Mouse (Mus musculus): ENCODE data around the gene Bbs2. TPM values are rescaled to one million over a fixed set of nuclear protein-coding genes. Genes with fewer than 3 reads are reported as not detected.
A peak's percentile ranks its signal among the peaks of the same experiment; 100 is the strongest.
"Not testable (repeated sequence)": the region's sequence is repeated elsewhere in the genome, so short reads cannot be mapped to it uniquely, and the experiment has no call there.

The Bbs2 gene
- 16.2 and 17.2 TPM in 2 replicates for polyA plus RNA-seq (2014; fragmentation: Nextera tagmentation; extraction: Ambion mirVana)

- Histone ChIP-seq H3K4me3 (ENCODE audit: low read depth, low read length) (peak within 1 kb of the TSS; percentile 60), H3K4me1 (ENCODE audit: control insufficient read depth, insufficient read depth, low read length) (no peaks in the 10 kb centered on the region), H3K27me3 (ENCODE audit: control insufficient read depth, insufficient read depth, low read length) (no peaks in the 10 kb centered on the region), H3K9me3 (ENCODE audit: control insufficient read depth, low read length) (no peaks in the 10 kb centered on the region), H3K36me3 (ENCODE audit: control insufficient read depth, insufficient read depth, low read length) (no peaks in the 10 kb centered on the region), H3K9ac (ENCODE audit: low read length) (peak within 1 kb of the TSS; percentile 72), H3K27ac (replicated peaks; ENCODE audit: low read depth, low read length) (peak within 1 kb of the TSS; percentile 91), H3K4me2 (ENCODE audit: low read depth, severe bottlenecking) (peak within 1 kb of the TSS; percentile 58)
- ATAC-seq (ENCODE audit: insufficient number of reproducible peaks, low FRiP score, low TSS enrichment, low read depth) = peak; percentile 99
- WGBS = 2% methylated on average over 60 of the region's 61 CpGs
- DNase-seq (ENCODE audit: low spot score) = peak; percentile 98
These were observed at the start of gene Bbs2 for GRCm38 (mm10) chr8:94098081-94098974. Gene Bbs2 (minus strand): TSS chr8:94098928.

- no peak overlapping the region for H3K9ac ChIP-seq (ENCODE audit: low read length)
- H3K4me2 ChIP-seq (ENCODE audit: low read depth, severe bottlenecking) = no peak overlapping the region
- H3K9me3 ChIP-seq (ENCODE audit: control insufficient read depth, low read length) = no peaks in the 10 kb centered on the region
- H3K36me3 ChIP-seq (ENCODE audit: control insufficient read depth, insufficient read depth, low read length) = no peaks in the 10 kb centered on the region
- no peak for DNase-seq (ENCODE audit: low spot score)
- H3K4me3 ChIP-seq (ENCODE audit: low read depth, low read length) = no peak overlapping the region
- H3K27me3 ChIP-seq (ENCODE audit: control insufficient read depth, insufficient read depth, low read length) = peaks cover 11% of the 10 kb centered on the region; the same call in 1 of the 2 replicates
- 57% methylated on average over 5 of the region's 5 CpGs for WGBS
- ATAC-seq (ENCODE audit: insufficient number of reproducible peaks, low FRiP score, low TSS enrichment, low read depth) = no peak
- H3K27ac ChIP-seq (replicated peaks; ENCODE audit: low read depth, low read length) = no peak overlapping the region
- H3K4me1 ChIP-seq (ENCODE audit: control insufficient read depth, insufficient read depth, low read length) = peaks cover 6% of the 10 kb centered on the region; the same call in 1 of the 2 replicates
These were observed 49.5 kb upstream of the Bbs2 start for GRCm38 (mm10) chr8:94148236-94148635.

GRCm38 (mm10) chr8:94140266-94140795 is 41.6 kb upstream of the Bbs2 start:
- no peak overlapping the region for H3K4me3 ChIP-seq (ENCODE audit: low read depth, low read length)
- DNase-seq (ENCODE audit: low spot score) = no peak
- 85% methylated on average over 4 of the region's 4 CpGs for WGBS
- no peak overlapping the region for H3K9ac ChIP-seq (ENCODE audit: low read length)
- no peaks in the 10 kb centered on the region for H3K9me3 ChIP-seq (ENCODE audit: control insufficient read depth, low read length)
- no peak overlapping the region for H3K4me2 ChIP-seq (ENCODE audit: low read depth, severe bottlenecking)
- ATAC-seq (ENCODE audit: insufficient number of reproducible peaks, low FRiP score, low TSS enrichment, low read depth) = no peak
- H3K27ac ChIP-seq (replicated peaks; ENCODE audit: low read depth, low read length) = no peak overlapping the region
- no peaks in the 10 kb centered on the region for H3K36me3 ChIP-seq (ENCODE audit: control insufficient read depth, insufficient read depth, low read length)
- no peaks in the 10 kb centered on the region for H3K27me3 ChIP-seq (ENCODE audit: control insufficient read depth, insufficient read depth, low read length)
- H3K4me1 ChIP-seq (ENCODE audit: control insufficient read depth, insufficient read depth, low read length) = no peaks in the 10 kb centered on the region

GRCm38 (mm10) chr8:94136933-94137332 is 38.2 kb upstream of the Bbs2 start, which contains the start of gene Mt4:
Gene Mt4 (plus strand): TSS chr8:94137197.
- H3K4me3 ChIP-seq (ENCODE audit: low read depth, low read length) = no peak within 1 kb of the TSS
- H3K27me3 ChIP-seq (ENCODE audit: control insufficient read depth, insufficient read depth, low read length) = no peaks in the 10 kb centered on the region
- DNase-seq (ENCODE audit: low spot score) = no peak
- no peak within 1 kb of the TSS for H3K4me2 ChIP-seq (ENCODE audit: low read depth, severe bottlenecking)
- no peak within 1 kb of the TSS for H3K27ac ChIP-seq (replicated peaks; ENCODE audit: low read depth, low read length)
- ATAC-seq (ENCODE audit: insufficient number of reproducible peaks, low FRiP score, low TSS enrichment, low read depth) = no peak
- no peaks in the 10 kb centered on the region for H3K4me1 ChIP-seq (ENCODE audit: control insufficient read depth, insufficient read depth, low read length)
- H3K9me3 ChIP-seq (ENCODE audit: control insufficient read depth, low read length) = no peaks in the 10 kb centered on the region
- H3K9ac ChIP-seq (ENCODE audit: low read length) = no peak within 1 kb of the TSS
- no peaks in the 10 kb centered on the region for H3K36me3 ChIP-seq (ENCODE audit: control insufficient read depth, insufficient read depth, low read length)
- whole genome bisulfite sequencing = 48% methylated on average over 6 of the region's 6 CpGs

GRCm38 (mm10) chr8:94136192-94136591 is 37.5 kb upstream of the Bbs2 start:
- Histone ChIP-seq H3K4me3 (ENCODE audit: low read depth, low read length) (no peak overlapping the region), H3K9ac (ENCODE audit: low read length) (no peak overlapping the region), H3K9me3 (ENCODE audit: control insufficient read depth, low read length) (no peaks in the 10 kb centered on the region), H3K36me3 (ENCODE audit: control insufficient read depth, insufficient read depth, low read length) (no peaks in the 10 kb centered on the region), H3K4me2 (ENCODE audit: low read depth, severe bottlenecking) (no peak overlapping the region), H3K27ac (replicated peaks; ENCODE audit: low read depth, low read length) (no peak overlapping the region), H3K27me3 (ENCODE audit: control insufficient read depth, insufficient read depth, low read length) (no peaks in the 10 kb centered on the region), H3K4me1 (ENCODE audit: control insufficient read depth, insufficient read depth, low read length) (no peaks in the 10 kb centered on the region)
- no peak for DNase-seq (ENCODE audit: low spot score)
- no peak for ATAC-seq (ENCODE audit: insufficient number of reproducible peaks, low FRiP score, low TSS enrichment, low read depth)
- WGBS = 84% methylated on average over 7 of the region's 7 CpGs

GRCm38 (mm10) chr8:94135556-94135955 is 36.8 kb upstream of the Bbs2 start:
- Histone ChIP-seq H3K9me3 (ENCODE audit: control insufficient read depth, low read length) (no peaks in the 10 kb centered on the region), H3K36me3 (ENCODE audit: control insufficient read depth, insufficient read depth, low read length) (no peaks in the 10 kb centered on the region), H3K27ac (replicated peaks; ENCODE audit: low read depth, low read length) (no peak overlapping the region), H3K4me3 (ENCODE audit: low read depth, low read length) (no peak overlapping the region), H3K4me2 (ENCODE audit: low read depth, severe bottlenecking) (no peak overlapping the region), H3K4me1 (ENCODE audit: control insufficient read depth, insufficient read depth, low read length) (no peaks in the 10 kb centered on the region), H3K27me3 (ENCODE audit: control insufficient read depth, insufficient read depth, low read length) (no peaks in the 10 kb centered on the region), H3K9ac (ENCODE audit: low read length) (no peak overlapping the region)
- 89% methylated on average over 6 of the region's 6 CpGs for WGBS
- DNase-seq (ENCODE audit: low spot score) (no peak), ATAC-seq (ENCODE audit: insufficient number of reproducible peaks, low FRiP score, low TSS enrichment, low read depth) (no peak)

GRCm38 (mm10) chr8:94134601-94135000 is 35.9 kb upstream of the Bbs2 start:
- not testable (repeated sequence) for H3K27me3 ChIP-seq (ENCODE audit: control insufficient read depth, insufficient read depth, low read length); H3K36me3 ChIP-seq (ENCODE audit: control insufficient read depth, insufficient read depth, low read length); H3K27ac ChIP-seq (replicated peaks; ENCODE audit: low read depth, low read length); H3K9ac ChIP-seq (ENCODE audit: low read length); H3K9me3 ChIP-seq (ENCODE audit: control insufficient read depth, low read length); ATAC-seq (ENCODE audit: insufficient number of reproducible peaks, low FRiP score, low TSS enrichment, low read depth); H3K4me3 ChIP-seq (ENCODE audit: low read depth, low read length); H3K4me2 ChIP-seq (ENCODE audit: low read depth, severe bottlenecking); H3K4me1 ChIP-seq (ENCODE audit: control insufficient read depth, insufficient read depth, low read length); DNase-seq (ENCODE audit: low spot score)
- 58% methylated on average over 3 of the region's 3 CpGs for WGBS

- H3K27ac ChIP-seq (replicated peaks; ENCODE audit: low read depth, low read length) = no peak overlapping the region
- no peaks in the 10 kb centered on the region for H3K4me1 ChIP-seq (ENCODE audit: control insufficient read depth, insufficient read depth, low read length)
- no peak overlapping the region for H3K9ac ChIP-seq (ENCODE audit: low read length)
- WGBS = 70% methylated on average over 5 of the region's 5 CpGs
- DNase-seq (ENCODE audit: low spot score) = no peak
- no peaks in the 10 kb centered on the region for H3K36me3 ChIP-seq (ENCODE audit: control insufficient read depth, insufficient read depth, low read length)
- H3K27me3 ChIP-seq (ENCODE audit: control insufficient read depth, insufficient read depth, low read length) = no peaks in the 10 kb centered on the region
- H3K4me2 ChIP-seq (ENCODE audit: low read depth, severe bottlenecking) = no peak overlapping the region
- H3K9me3 ChIP-seq (ENCODE audit: control insufficient read depth, low read length) = no peaks in the 10 kb centered on the region
- ATAC-seq (ENCODE audit: insufficient number of reproducible peaks, low FRiP score, low TSS enrichment, low read depth) = no peak
- no peak overlapping the region for H3K4me3 ChIP-seq (ENCODE audit: low read depth, low read length)
These were observed 33.4 kb upstream of the Bbs2 start for GRCm38 (mm10) chr8:94132096-94132495.

All from limb, embryonic 11.5 days (tissue).